Mouse (Mus musculus) neural tube, embryonic 15.5 days (tissue): ENCODE measurements around the gene Eps8l1. TPM values are rescaled to one million over a fixed set of nuclear protein-coding genes. Genes with fewer than 3 reads are reported as not detected.
A peak's percentile ranks its signal among the peaks of the same experiment; 100 is the strongest.

ENCODE experiments used
- ATAC-seq: fragments of 200-750 bp; cut with Nextera tagmentation; 2 replicates; pipeline ENCODE4 v1.8.0; 2017; ENCODE audit warnings: mild to moderate bottlenecking, moderate TSS enrichment, moderate library complexity; ENCODE audit not compliant: low FRiP score
- H3K27ac ChIP-seq: fragments of 300-500 bp; sonication (generic); replicated peaks from 2 replicates; pipeline ENCODE4 v1.5.1; 2015; ENCODE audit warnings: mild to moderate bottlenecking, inconsistent platforms
- H3K27me3 ChIP-seq: fragments of 300-500 bp; sonication (generic); replicated peaks from 2 replicates; pipeline ENCODE4 v1.6.1; 2015; ENCODE audit warnings: inconsistent platforms
- H3K36me3 ChIP-seq: fragments of 300-500 bp; sonication (generic); 2 replicates; pipeline ENCODE4 v1.6.1; 2015; ENCODE audit warnings: inconsistent platforms
- H3K4me1 ChIP-seq: fragments of 300-500 bp; sonication (generic); 2 replicates; pipeline ENCODE4 v1.6.1; 2015; ENCODE audit warnings: inconsistent platforms
- H3K4me2 ChIP-seq: fragments of 300-500 bp; sonication (generic); 2 replicates; pipeline ENCODE4 v1.6.1; 2015; ENCODE audit warnings: inconsistent platforms, mild to moderate bottlenecking, moderate library complexity
- H3K4me3 ChIP-seq: fragments of 300-500 bp; sonication (generic); replicated peaks from 2 replicates; pipeline ENCODE4 v1.5.1; 2015; ENCODE audit warnings: mild to moderate bottlenecking, inconsistent platforms
- H3K9ac ChIP-seq: fragments of 300-500 bp; sonication (generic); replicated peaks from 2 replicates; pipeline ENCODE4 v1.6.1; 2015; ENCODE audit warnings: mild to moderate bottlenecking, inconsistent platforms
- H3K9me3 ChIP-seq: fragments of 300-500 bp; sonication (generic); replicated peaks from 2 replicates; pipeline ENCODE4 v1.6.1; 2016; ENCODE audit warnings: inconsistent platforms
- WGBS: fragments of 180-500 bp; shearing (Covaris S2); methylation state at CpG from one replicate; pipeline ENCODE4 v1.1.7; 2015; ENCODE audit warnings: mixed read lengths; 5-methylcytosine and 5-hydroxymethylcytosine counted together
- polyA plus RNA-seq: library from polyadenylated mRNA; unstranded; fragments of >200 nt; fragmentation: Nextera tagmentation; extraction: Ambion mirVana; gene quantifications from 2 replicates; pipeline ENCODE4 v1.2.1, GENCODE M21; 2015

The Eps8l1 gene
- polyA plus RNA-seq, 1 experiment from 2014 or later: 13.1 TPM

GRCm38 (mm10) chr7:4447138-4447537, 13.3 kb upstream of the Eps8l1 start:
- Histone ChIP-seq H3K27me3 (no peaks in the 10 kb centered on the region), H3K9ac (no peak overlapping the region), H3K9me3 (no peaks in the 10 kb centered on the region), H3K4me1 (peaks cover 18% of the 10 kb centered on the region), H3K4me3 (no peak overlapping the region), H3K36me3 (peaks cover 19% of the 10 kb centered on the region), H3K27ac (no peak overlapping the region), H3K4me2 (no peak overlapping the region)
- no peak for ATAC-seq
- WGBS: 8% methylated on average over 1 of the region's 1 CpGs

GRCm38 (mm10) chr7:4448439-4448838, 12.0 kb upstream of the Eps8l1 start:
- ATAC-seq: no peak
- H3K9ac ChIP-seq: no peak overlapping the region
- H3K4me1 ChIP-seq: peaks cover 18% of the 10 kb centered on the region
- H3K36me3 ChIP-seq: peaks cover 6% of the 10 kb centered on the region
- WGBS: 85% methylated on average over 3 of the region's 3 CpGs
- H3K9me3 ChIP-seq: no peaks in the 10 kb centered on the region
- no peak overlapping the region for H3K27ac ChIP-seq
- no peak overlapping the region for H3K4me2 ChIP-seq
- no peaks in the 10 kb centered on the region for H3K27me3 ChIP-seq
- H3K4me3 ChIP-seq: no peak overlapping the region

GRCm38 (mm10) chr7:4449211-4449610, 11.3 kb upstream of the Eps8l1 start:
- ATAC-seq: no peak

GRCm38 (mm10) chr7:4452644-4453043, 7.8 kb upstream of the Eps8l1 start:
- no peaks in the 10 kb centered on the region for H3K36me3 ChIP-seq
- H3K4me3 ChIP-seq: no peak overlapping the region
- ATAC-seq: no peak
- no peaks in the 10 kb centered on the region for H3K27me3 ChIP-seq
- no peaks in the 10 kb centered on the region for H3K4me1 ChIP-seq
- H3K27ac ChIP-seq: no peak overlapping the region
- 23% methylated on average over 4 of the region's 4 CpGs for WGBS
- H3K9me3 ChIP-seq: no peaks in the 10 kb centered on the region
- H3K4me2 ChIP-seq: no peak overlapping the region
- H3K9ac ChIP-seq: no peak overlapping the region

More at GRCm38 (mm10) chr7:4449211-4449610, 11.3 kb upstream of the Eps8l1 start:
- Histone ChIP-seq H3K27me3 (no peaks in the 10 kb centered on the region), H3K4me2 (no peak overlapping the region), H3K9me3 (no peaks in the 10 kb centered on the region), H3K4me3 (no peak overlapping the region), H3K36me3 (no peaks in the 10 kb centered on the region), H3K4me1 (peaks cover 11% of the 10 kb centered on the region), H3K9ac (no peak overlapping the region), H3K27ac (no peak overlapping the region)
- 12% methylated on average over 2 of the region's 2 CpGs for WGBS

- no peaks in the 10 kb centered on the region for H3K36me3 ChIP-seq
- H3K9me3 ChIP-seq: no peaks in the 10 kb centered on the region
- H3K4me2 ChIP-seq: no peak overlapping the region
- no peak overlapping the region for H3K27ac ChIP-seq
- WGBS: 17% methylated on average over 9 of the region's 12 CpGs
- H3K27me3 ChIP-seq: peaks cover 5% of the 10 kb centered on the region; the same call in 1 of the 2 replicates
- ATAC-seq: no peak
- H3K4me1 ChIP-seq: 0 out of 2 replicates have a peak, but pooled peaks cover 2% of the 10 kb centered on the region
- H3K4me3 ChIP-seq: no peak overlapping the region
- no peak overlapping the region for H3K9ac ChIP-seq
Observed at GRCm38 (mm10) chr7:4464194-4464824, 3.8 kb downstream of the Eps8l1 start.

GRCm38 (mm10) chr7:4467801-4468200, 7.3 kb downstream of the Eps8l1 start:
- Histone ChIP-seq H3K4me2 (no peak overlapping the region), H3K9me3 (no peaks in the 10 kb centered on the region), H3K27me3 (peaks cover 20% of the 10 kb centered on the region), H3K36me3 (no peaks in the 10 kb centered on the region), H3K4me3 (no peak overlapping the region), H3K9ac (no peak overlapping the region), H3K27ac (no peak overlapping the region), H3K4me1 (peaks cover 22% of the 10 kb centered on the region)
- 70% methylated on average over 3 of the region's 3 CpGs for WGBS
- ATAC-seq: no peak

- H3K27ac ChIP-seq: 0 out of 2 replicates have a peak overlapping the region, but pooled peaks have one; percentile 10
- no peaks in the 10 kb centered on the region for H3K36me3 ChIP-seq
- peaks cover 22% of the 10 kb centered on the region for H3K4me1 ChIP-seq
- peaks cover 46% of the 10 kb centered on the region for H3K27me3 ChIP-seq
- peak overlapping the region; percentile 50 for H3K4me3 ChIP-seq
- ATAC-seq: peak; percentile 72
- 2% methylated on average over 35 of the region's 35 CpGs for WGBS
- H3K9ac ChIP-seq: peak overlapping the region; percentile 43
- H3K9me3 ChIP-seq: no peaks in the 10 kb centered on the region
- peak overlapping the region; percentile 75 for H3K4me2 ChIP-seq
Observed at GRCm38 (mm10) chr7:4470275-4471178, 10.1 kb downstream of the Eps8l1 start.

GRCm38 (mm10) chr7:4471179-4471555, 10.7 kb downstream of the Eps8l1 start:
- WGBS: under 1% methylated on average over 24 of the region's 24 CpGs
- H3K27ac ChIP-seq: no peak overlapping the region
- peaks cover 50% of the 10 kb centered on the region for H3K27me3 ChIP-seq
- H3K4me3 ChIP-seq: peak overlapping the region; percentile 50
- ATAC-seq: peak; percentile 92
- peak overlapping the region; percentile 43 for H3K9ac ChIP-seq
- H3K4me1 ChIP-seq: peaks cover 22% of the 10 kb centered on the region
- H3K4me2 ChIP-seq: peak overlapping the region; percentile 75
- H3K36me3 ChIP-seq: no peaks in the 10 kb centered on the region
- no peaks in the 10 kb centered on the region for H3K9me3 ChIP-seq

- WGBS: 7% methylated on average over 19 of the region's 19 CpGs
- no peak for ATAC-seq
- no peaks in the 10 kb centered on the region for H3K9me3 ChIP-seq
Observed at GRCm38 (mm10) chr7:4473940-4474339, 13.5 kb downstream of the Eps8l1 start.

GRCm38 (mm10) chr7:4478021-4478795, 17.7 kb downstream of the Eps8l1 start:
- Histone ChIP-seq H3K36me3 (peaks cover 30% of the 10 kb centered on the region), H3K4me3 (peak overlapping the region; percentile 43), H3K4me1 (peaks cover 25% of the 10 kb centered on the region), H3K9ac (peak overlapping the region; percentile 46), H3K27ac (peak overlapping the region; percentile 52), H3K27me3 (peaks cover 29% of the 10 kb centered on the region), H3K9me3 (no peaks in the 10 kb centered on the region), H3K4me2 (peak overlapping the region; percentile 95)
- ATAC-seq: peak; percentile 93
- under 1% methylated on average over 39 of the region's 39 CpGs for WGBS

More at GRCm38 (mm10) chr7:4473940-4474339, 13.5 kb downstream of the Eps8l1 start:
- Histone ChIP-seq H3K27me3 (peaks cover 49% of the 10 kb centered on the region), H3K4me1 (peaks cover 34% of the 10 kb centered on the region), H3K36me3 (no peaks in the 10 kb centered on the region), H3K4me2 (no peak overlapping the region), H3K27ac (no peak overlapping the region), H3K4me3 (no peak overlapping the region), H3K9ac (no peak overlapping the region)

GRCm38 (mm10) chr7:4478796-4479291, 18.4 kb downstream of the Eps8l1 start:
- Histone ChIP-seq H3K36me3 (peaks cover 36% of the 10 kb centered on the region), H3K9ac (peak overlapping the region; percentile 46), H3K4me3 (peak overlapping the region; percentile 43), H3K27me3 (peaks cover 23% of the 10 kb centered on the region), H3K4me1 (peaks cover 25% of the 10 kb centered on the region), H3K4me2 (peak overlapping the region; percentile 95), H3K9me3 (no peaks in the 10 kb centered on the region), H3K27ac (peak overlapping the region; percentile 46)
- peak; percentile 29; the same call in 1 of the 2 replicates for ATAC-seq
- 2% methylated on average over 16 of the region's 16 CpGs for WGBS
